ENCODE assay signal across 10 mouse cellular contexts in the genomic region with DNA sequence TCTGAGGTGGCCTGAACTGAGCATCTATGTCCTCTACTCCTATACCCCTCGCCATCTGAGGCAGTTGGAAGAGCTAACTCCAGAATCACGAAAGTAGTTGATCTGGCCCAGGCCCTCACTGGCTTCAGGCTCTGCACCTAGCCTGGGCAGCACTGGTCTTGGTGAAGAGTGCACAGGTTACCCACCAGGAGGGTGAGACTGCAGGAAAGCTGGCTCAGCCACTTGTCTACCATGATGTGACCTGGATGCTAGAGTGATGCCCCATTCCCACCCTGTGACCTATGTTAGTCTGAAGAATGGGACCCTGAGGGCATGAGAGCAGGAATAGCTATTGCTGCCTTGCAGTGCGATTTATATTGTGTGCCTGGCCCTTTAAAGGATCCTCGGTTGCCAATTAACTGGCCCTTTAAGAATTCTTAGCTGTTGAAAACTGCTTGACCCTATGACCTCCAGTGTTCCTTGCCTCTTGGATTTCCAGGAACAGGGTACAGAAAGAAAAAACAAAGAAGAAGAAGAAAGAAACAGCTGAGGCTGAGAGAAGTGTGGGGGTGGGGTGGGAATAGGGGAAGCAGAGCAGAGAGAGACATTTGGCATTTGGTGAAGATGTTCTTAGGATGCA.
A peak's percentile ranks its signal among the peaks of the same experiment; 100 is the strongest.
DNase-seq lines count a peak whose midpoint lies in the region; ATAC-seq and TF ChIP-seq lines count a peak whose summit lies in the region.
"Had no signal": no experiment of that assay in that cellular context is flagged by ENCODE, and none has a peak within 500 bp of the region (broad histone marks: within the 10 kb centered on the region; RNA-seq: fewer than 3 reads in every experiment).

No protein-coding gene starts in this region.

- H3K27ac ChIP-seq in embryonic facial prominence, embryonic 10.5 days (replicated peaks): peak overlapping the region; percentile 72
- no peak overlapping the region for H3K27ac ChIP-seq in neural tube, embryonic 12.5 days
- H3K27ac ChIP-seq in thymus, adult 2 months (ENCODE audit: control insufficient read depth, insufficient read depth, low read length): no peak overlapping the region

- H3K4me2 ChIP-seq in neural tube, embryonic 12.5 days (replicated peaks): no peak overlapping the region

- no peak for TF ChIP-seq POLR2A in thymus, adult 2 months (IDR thresholded peaks at IDR 0.05; ENCODE audit: control insufficient read depth, extremely low read depth, insufficient read depth, low read length, poor library complexity)

- H3K27me3 ChIP-seq in embryonic facial prominence, embryonic 10.5 days (replicated peaks; ENCODE audit: low read depth, poor library complexity, severe bottlenecking): no peaks in the 10 kb centered on the region
- H3K27me3 ChIP-seq in neural tube, embryonic 12.5 days (replicated peaks): no peaks in the 10 kb centered on the region
- no peaks in the 10 kb centered on the region for H3K27me3 ChIP-seq in thymus, adult 2 months (ENCODE audit: control insufficient read depth, insufficient read depth, low read length)

- peaks cover 16% of the 10 kb centered on the region for H3K4me1 ChIP-seq in embryonic facial prominence, embryonic 10.5 days
- peaks cover 4% of the 10 kb centered on the region; the same call in 1 of the 2 replicates for H3K4me1 ChIP-seq in neural tube, embryonic 12.5 days
- H3K4me1 ChIP-seq in thymus, adult 2 months (replicated peaks; ENCODE audit: control insufficient read depth, insufficient read depth, low read length): no peaks in the 10 kb centered on the region

- WGBS in embryonic facial prominence, embryonic 10.5 days: 32% methylated on average over 4 of the region's 4 CpGs
- WGBS in neural tube, embryonic 12.5 days: 55% methylated on average over 4 of the region's 4 CpGs
- 81% methylated on average over 4 of the region's 4 CpGs for WGBS in thymus, adult 2 months

- no peak overlapping the region for H3K4me3 ChIP-seq in embryonic facial prominence, embryonic 10.5 days
- H3K4me3 ChIP-seq in neural tube, embryonic 12.5 days: no peak overlapping the region
- no peak overlapping the region for H3K4me3 ChIP-seq in thymus, adult 2 months (ENCODE audit: control insufficient read depth, insufficient read depth, low read length)
- H3K4me3 ChIP-seq: myocyte had no signal

- ATAC-seq in neural tube, embryonic 12.5 days (ENCODE audit: low FRiP score, low read depth): 0 out of 2 replicates have a peak, but pooled peaks have one; percentile 25

- no peak overlapping the region for H3K9ac ChIP-seq in neural tube, embryonic 12.5 days

- no peaks in the 10 kb centered on the region for H3K9me3 ChIP-seq in embryonic facial prominence, embryonic 10.5 days
- H3K9me3 ChIP-seq in neural tube, embryonic 12.5 days: no peaks in the 10 kb centered on the region

- DNase-seq in kidney, postnatal 14 days: peak; percentile 4
- no peak for DNase-seq in kidney, postnatal 4 days
- DNase-seq in embryonic facial prominence, embryonic 10.5 days (ENCODE audit: low spot score): peak; percentile 36
- DNase-seq in hindlimb bud, embryonic 11.5 days (ENCODE audit: extremely low spot score, low read depth, low spot score): peak; percentile 50
- no peak for DNase-seq in gastrocnemius, postnatal 10 days
- DNase-seq in thymus, adult 2 months: no peak
- DNase-seq: right cerebral cortex, postnatal 25 days; thymus, postnatal 14 days had no signal

- no peaks in the 10 kb centered on the region for H3K36me3 ChIP-seq in embryonic facial prominence, embryonic 10.5 days (replicated peaks)
- H3K36me3 ChIP-seq in neural tube, embryonic 12.5 days: no peaks in the 10 kb centered on the region
- H3K36me3 ChIP-seq in thymus, adult 2 months (ENCODE audit: control insufficient read depth, insufficient read depth, low read length): no peaks in the 10 kb centered on the region

- TF ChIP-seq CTCF in thymus, adult 2 months (IDR thresholded peaks at IDR 0.05; ENCODE audit: borderline replicate concordance, control insufficient read depth, extremely low read depth, insufficient read depth, low read length, poor library complexity): no peak

Comparison
In these comparisons a context has a peak if more than half of its experiments do, and no peak if none do; other contexts are left out.
1. DNase-seq: peak in kidney, postnatal 14 days (single experiment), embryonic facial prominence, embryonic 10.5 days (single experiment) and hindlimb bud, embryonic 11.5 days (single experiment); none in kidney, postnatal 4 days (0 of 2), gastrocnemius, postnatal 10 days (single experiment) and thymus, adult 2 months (single experiment).